Mouse (Mus musculus) kidney, embryonic 14.5 days (tissue): ENCODE measurements around the gene Vasp. TPM values are rescaled to one million over a fixed set of nuclear protein-coding genes. Genes with fewer than 3 reads are reported as not detected.
"Not testable (repeated sequence)": the region's sequence is repeated elsewhere in the genome, so short reads cannot be mapped to it uniquely, and the experiment has no call there.

ENCODE experiments used
- ATAC-seq: fragments of 200-750 bp; cut with Nextera tagmentation; 2 replicates; pipeline ENCODE4 v1.8.0; 2017; ENCODE audit warnings: moderate number of reproducible peaks, mild to moderate bottlenecking, moderate TSS enrichment, moderate library complexity; ENCODE audit not compliant: low FRiP score, low TSS enrichment
- H3K27ac ChIP-seq: fragments of 300-500 bp; sonication (generic); 2 replicates; pipeline ENCODE4 v1.5.1; 2014; ENCODE audit warnings: low read depth, mild to moderate bottlenecking, low read length, moderate library complexity, mixed read lengths
- H3K27me3 ChIP-seq: fragments of 300-500 bp; sonication (generic); 2 replicates; pipeline ENCODE4 v1.6.1; 2014; ENCODE audit warnings: mild to moderate bottlenecking, low read length; ENCODE audit not compliant: control insufficient read depth, insufficient read depth
- H3K36me3 ChIP-seq: fragments of 300-500 bp; sonication (generic); 2 replicates; pipeline ENCODE4 v1.6.1; 2014; ENCODE audit warnings: low read length, mixed read lengths; ENCODE audit not compliant: control insufficient read depth, insufficient read depth
- H3K4me1 ChIP-seq: fragments of 300-500 bp; sonication (generic); 2 replicates; pipeline ENCODE4 v1.6.1; 2014; ENCODE audit warnings: low read length, mixed read lengths; ENCODE audit not compliant: control insufficient read depth, insufficient read depth
- H3K4me2 ChIP-seq: fragments of 300-500 bp; sonication (generic); replicated peaks from 2 replicates; pipeline ENCODE4 v1.6.1; 2014; ENCODE audit warnings: low read depth, mild to moderate bottlenecking, low read length
- H3K4me3 ChIP-seq: fragments of 300-500 bp; sonication (generic); 2 replicates; pipeline ENCODE4 v1.5.1; 2014; ENCODE audit warnings: mild to moderate bottlenecking, low read length
- H3K9ac ChIP-seq: fragments of 300-500 bp; sonication (generic); 2 replicates; pipeline ENCODE4 v1.6.1; 2014; ENCODE audit warnings: low read depth, mild to moderate bottlenecking, low read length, moderate library complexity
- H3K9me3 ChIP-seq: fragments of 300-500 bp; sonication (generic); 2 replicates; pipeline ENCODE4 v1.6.1; 2016; ENCODE audit warnings: low read length; ENCODE audit not compliant: control insufficient read depth
- WGBS: fragments of 180-500 bp; shearing (Covaris S2); extraction: QIAGEN DNeasy Blood & Tissue Kit; methylation state at CpG from one replicate; pipeline ENCODE4 v1.1.7; 2014; 5-methylcytosine and 5-hydroxymethylcytosine counted together
- polyA plus RNA-seq: library from polyadenylated mRNA; unstranded; fragments of >200 nt; fragmentation: Nextera tagmentation; extraction: Ambion mirVana; gene quantifications from 2 replicates; pipeline ENCODE4 v1.2.1, GENCODE M21; 2014

Vasp gene
- polyA plus RNA-seq, 1 experiment from 2014 or later, result 54.2 TPM

GRCm38 (mm10) chr7:19281680-19282304, 10.2 kb upstream of the Vasp start:
- not testable (repeated sequence) for H3K9me3 ChIP-seq, H3K36me3 ChIP-seq, H3K4me1 ChIP-seq, H3K27ac ChIP-seq, H3K9ac ChIP-seq
- ATAC-seq, result 0 out of 2 replicates have a peak, but pooled peaks have one; percentile 7
- Histone ChIP-seq H3K4me2 (peak overlapping the region; percentile 98), H3K4me3 (peak overlapping the region; percentile 59), H3K27me3 (peaks cover 50% of the 10 kb centered on the region)
- WGBS, result 37% methylated on average over 6 of the region's 6 CpGs

GRCm38 (mm10) chr7:19279581-19280114, 8.0 kb upstream of the Vasp start, which contains the start of gene Ppm1n:
Ppm1n (minus strand) TSS chr7:19280064.
- H3K36me3 ChIP-seq, result no peaks in the 10 kb centered on the region
- peak within 1 kb of the TSS; percentile 44 for H3K4me2 ChIP-seq
- H3K27me3 ChIP-seq, result peaks cover 50% of the 10 kb centered on the region
- H3K4me1 ChIP-seq, result peaks cover 9% of the 10 kb centered on the region; the same call in 1 of the 2 replicates
- H3K9ac ChIP-seq, result no peak within 1 kb of the TSS
- no peak for ATAC-seq
- peak within 1 kb of the TSS; percentile 29 for H3K4me3 ChIP-seq
- H3K9me3 ChIP-seq, result no peaks in the 10 kb centered on the region
- under 1% methylated on average over 40 of the region's 46 CpGs for WGBS
- no peak within 1 kb of the TSS for H3K27ac ChIP-seq

GRCm38 (mm10) chr7:19279052-19279451, 7.4 kb upstream of the Vasp start:
- peaks cover 50% of the 10 kb centered on the region for H3K27me3 ChIP-seq
- H3K27ac ChIP-seq, result no peak overlapping the region
- WGBS, result 5% methylated on average over 34 of the region's 34 CpGs
- peak overlapping the region; percentile 29 for H3K4me3 ChIP-seq
- H3K36me3 ChIP-seq, result no peaks in the 10 kb centered on the region
- peak overlapping the region; percentile 44 for H3K4me2 ChIP-seq
- no peaks in the 10 kb centered on the region for H3K9me3 ChIP-seq
- H3K9ac ChIP-seq, result no peak overlapping the region
- no peak for ATAC-seq
- peaks cover 9% of the 10 kb centered on the region; the same call in 1 of the 2 replicates for H3K4me1 ChIP-seq

GRCm38 (mm10) chr7:19276253-19276652, 4.6 kb upstream of the Vasp start:
- ATAC-seq, result no peak
- Histone ChIP-seq H3K4me1 (peaks cover 7% of the 10 kb centered on the region; the same call in 1 of the 2 replicates), H3K36me3 (no peaks in the 10 kb centered on the region), H3K4me2 (no peak overlapping the region), H3K27ac (no peak overlapping the region), H3K9me3 (no peaks in the 10 kb centered on the region), H3K9ac (no peak overlapping the region), H3K27me3 (peaks cover 38% of the 10 kb centered on the region), H3K4me3 (no peak overlapping the region)
- WGBS, result 61% methylated on average over 4 of the region's 4 CpGs

DNA sequence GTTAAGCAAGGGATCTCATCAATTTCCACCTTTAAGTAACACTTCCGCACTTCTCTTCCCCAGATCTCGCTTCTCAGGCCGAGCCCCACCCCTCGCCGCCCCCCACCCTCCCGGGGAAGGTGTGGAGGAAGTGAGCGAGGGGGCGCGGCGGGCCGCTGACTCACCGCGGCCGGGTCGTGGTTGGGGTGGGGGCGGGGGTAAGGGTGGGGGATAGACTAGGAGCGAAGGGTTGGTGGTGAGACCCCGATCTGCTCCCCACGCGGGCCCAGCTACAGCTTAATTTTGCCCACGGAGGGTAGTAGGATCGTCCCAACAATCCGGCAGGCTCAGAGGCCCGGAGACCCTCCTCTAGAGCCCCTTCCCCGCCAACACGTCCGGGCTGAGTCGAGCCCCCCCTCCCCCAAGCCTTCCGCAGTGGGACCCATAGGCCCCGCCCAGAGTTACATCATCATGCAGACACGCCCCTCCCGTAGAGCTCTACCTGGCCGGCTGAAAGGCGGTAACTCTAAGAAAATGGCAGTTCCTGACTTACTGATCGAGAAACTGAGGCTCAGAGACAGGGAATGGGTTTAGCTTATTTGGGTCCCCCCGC, 652 bp upstream of the Vasp start:
- peak overlapping the region; percentile 96 for H3K27ac ChIP-seq
- no peaks in the 10 kb centered on the region for H3K9me3 ChIP-seq
- 0 out of 2 replicates have a peak, but pooled peaks cover under 1% of the 10 kb centered on the region for H3K27me3 ChIP-seq
- WGBS, result 1% methylated on average over 36 of the region's 36 CpGs
- peak overlapping the region; percentile 97 for H3K4me3 ChIP-seq
- H3K9ac ChIP-seq, result peak overlapping the region; percentile 94
- H3K4me2 ChIP-seq, result peak overlapping the region; percentile 96
- ATAC-seq, result peak; percentile 67
- H3K4me1 ChIP-seq, result peaks cover 20% of the 10 kb centered on the region
- peaks cover 2% of the 10 kb centered on the region; the same call in 1 of the 2 replicates for H3K36me3 ChIP-seq

- peak overlapping the region; percentile 97 for H3K4me3 ChIP-seq
- H3K4me1 ChIP-seq, result peaks cover 20% of the 10 kb centered on the region
- H3K9me3 ChIP-seq, result no peaks in the 10 kb centered on the region
- H3K27ac ChIP-seq, result peak overlapping the region; percentile 96
- H3K4me2 ChIP-seq, result peak overlapping the region; percentile 96
- no peaks in the 10 kb centered on the region for H3K27me3 ChIP-seq
- ATAC-seq, result no peak
- peak overlapping the region; percentile 94 for H3K9ac ChIP-seq
- WGBS, result under 1% methylated on average over 20 of the region's 21 CpGs
- peaks cover 8% of the 10 kb centered on the region for H3K36me3 ChIP-seq
Measured at GRCm38 (mm10) chr7:19270509-19271237, 944 bp downstream of the Vasp start.

GRCm38 (mm10) chr7:19269721-19270441, 1.7 kb downstream of the Vasp start:
- Histone ChIP-seq H3K9me3 (no peaks in the 10 kb centered on the region), H3K27ac (peak overlapping the region; percentile 96), H3K4me1 (peaks cover 20% of the 10 kb centered on the region), H3K4me3 (peak overlapping the region; percentile 97), H3K4me2 (peak overlapping the region; percentile 96), H3K36me3 (peaks cover 9% of the 10 kb centered on the region), H3K9ac (peak overlapping the region; percentile 94), H3K27me3 (no peaks in the 10 kb centered on the region)
- peak; percentile 53 for ATAC-seq
- WGBS, result 1% methylated on average over 18 of the region's 19 CpGs

GRCm38 (mm10) chr7:19268993-19269681, 2.5 kb downstream of the Vasp start:
- H3K4me2 ChIP-seq, result peak overlapping the region; percentile 96
- ATAC-seq, result peak; percentile 1; the same call in 1 of the 2 replicates
- 15% methylated on average over 10 of the region's 10 CpGs for WGBS

More at GRCm38 (mm10) chr7:19268993-19269681, 2.5 kb downstream of the Vasp start:
- H3K27me3 ChIP-seq, result no peaks in the 10 kb centered on the region
- H3K27ac ChIP-seq, result peak overlapping the region; percentile 96
- no peaks in the 10 kb centered on the region for H3K9me3 ChIP-seq
- peaks cover 20% of the 10 kb centered on the region for H3K4me1 ChIP-seq
- H3K9ac ChIP-seq, result peak overlapping the region; percentile 94
- H3K4me3 ChIP-seq, result peak overlapping the region; percentile 97
- peaks cover 16% of the 10 kb centered on the region for H3K36me3 ChIP-seq
